Mouse (Mus musculus): ENCODE results near the gene Ctag2. TPM values are rescaled to one million over a fixed set of nuclear protein-coding genes. Genes with fewer than 3 reads are reported as not detected.

Ctag2 gene
- polyA plus RNA-seq (2014; fragmentation: Illumina TruSeq; extraction: RNeasy Lipid Tissue Mini Kit (QIAGEN cat#74804); ENCODE audit: low read depth, low replicate concordance), result not detected

DNA sequence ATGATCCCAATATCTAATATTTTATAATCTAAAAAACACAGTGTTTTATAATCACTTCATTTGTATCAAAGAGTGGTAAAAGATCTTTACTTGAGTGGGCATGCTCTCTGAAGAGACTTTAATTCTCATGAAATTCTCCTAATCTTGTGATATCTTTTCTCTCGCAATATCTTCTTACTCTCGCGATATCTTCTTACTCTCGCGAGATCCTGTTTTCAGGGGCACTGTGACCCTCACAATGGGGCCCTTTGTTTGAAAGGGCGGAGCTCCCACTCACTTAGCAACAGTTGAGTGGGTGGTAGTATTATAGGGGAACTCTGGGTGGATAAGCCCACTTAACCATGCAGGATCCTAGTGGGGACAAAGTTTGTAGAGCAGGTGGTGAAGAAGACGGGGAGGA, at the start of gene Ctag2:
Gene Ctag2 (plus strand): TSS at position 301 of the 400 bp plus-strand sequence.

All from heart, adult 10 weeks (tissue).